Mouse (Mus musculus) leukemia stem cell, adult 10-12 weeks (primary cell): ENCODE measurements around the gene Olfr1389. TPM values are rescaled to one million over a fixed set of nuclear protein-coding genes. Genes with fewer than 3 reads are reported as not detected.

Source experiments
- polyA plus RNA-seq: library from polyadenylated mRNA; stranded (reverse); fragments of >175 nt; gene quantifications from 2 replicates; pipeline ENCODE4 v1.2.3, GENCODE M21; 2012; ENCODE audit warnings: low replicate concordance

Olfr1389 gene
- 0.23 TPM in 1 of 2 replicates, not detected in the other for polyA plus RNA-seq

DNA sequence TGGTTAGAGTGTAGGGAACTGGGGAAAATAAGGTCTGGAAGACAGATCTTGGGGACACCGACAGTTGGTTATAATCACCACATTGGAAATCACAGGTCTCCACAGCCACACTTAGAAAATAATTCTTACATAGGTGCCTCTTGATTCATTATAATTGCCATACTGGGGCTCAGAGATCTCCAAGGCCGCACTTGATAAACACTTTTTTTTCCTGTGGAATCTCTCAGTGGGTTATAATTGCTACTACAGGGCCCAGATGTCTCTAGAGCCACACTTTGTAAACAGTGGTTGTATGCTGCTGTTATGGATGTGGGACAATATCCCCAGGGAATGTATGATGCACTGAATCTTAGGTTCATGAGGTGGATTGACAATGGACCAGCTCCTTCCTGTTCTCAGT lies at the start of gene Olfr1389:
Gene Olfr1389, plus strand, starts transcription at position 301 of the 400 bp plus-strand sequence.

DNA sequence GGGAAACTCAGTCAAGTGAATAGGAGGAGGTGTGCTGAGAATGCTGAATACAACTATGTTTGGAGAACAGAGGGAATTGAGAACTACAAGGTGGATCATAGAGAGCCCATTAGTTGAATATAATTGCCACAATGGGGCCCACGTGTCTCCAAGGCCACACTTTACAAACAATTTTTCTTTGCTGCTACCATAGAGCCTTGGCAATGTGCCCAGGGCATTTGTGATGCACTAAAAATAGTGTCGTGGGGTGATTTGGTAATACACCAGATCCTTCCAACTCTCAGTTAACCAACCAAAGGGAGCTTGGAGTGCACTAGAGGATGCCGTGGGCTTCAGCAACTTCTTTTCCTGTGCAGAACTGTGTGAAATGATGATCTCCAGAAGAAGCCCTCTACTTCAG lies 13.5 kb downstream of the Olfr1389 start, which contains the start of gene Olfr1388:
Gene Olfr1388, plus strand, starts transcription at position 214 of the 400 bp plus-strand sequence.

DNA sequence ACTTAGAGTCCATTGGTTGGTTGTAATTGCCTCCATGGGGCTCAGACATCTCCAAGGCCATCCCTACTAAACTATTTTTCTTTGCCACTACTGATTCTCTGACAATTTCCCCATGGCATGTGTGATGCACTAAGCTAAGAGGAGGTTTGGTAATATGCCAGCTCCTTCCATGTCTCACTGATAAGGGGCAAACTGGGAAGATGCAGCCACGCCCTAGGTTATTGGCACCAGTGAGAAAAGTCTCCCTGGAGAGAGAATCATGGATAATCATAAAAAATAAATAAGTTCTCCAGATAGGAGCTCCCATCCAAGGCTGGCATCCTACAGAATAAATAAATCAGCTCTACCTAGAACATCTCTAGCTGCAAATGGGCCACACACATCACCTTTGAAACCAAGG lies 32.2 kb downstream of the Olfr1389 start, which contains the start of gene Olfr1387:
Gene Olfr1387, plus strand, starts transcription at position 301 of the 400 bp plus-strand sequence.

DNA sequence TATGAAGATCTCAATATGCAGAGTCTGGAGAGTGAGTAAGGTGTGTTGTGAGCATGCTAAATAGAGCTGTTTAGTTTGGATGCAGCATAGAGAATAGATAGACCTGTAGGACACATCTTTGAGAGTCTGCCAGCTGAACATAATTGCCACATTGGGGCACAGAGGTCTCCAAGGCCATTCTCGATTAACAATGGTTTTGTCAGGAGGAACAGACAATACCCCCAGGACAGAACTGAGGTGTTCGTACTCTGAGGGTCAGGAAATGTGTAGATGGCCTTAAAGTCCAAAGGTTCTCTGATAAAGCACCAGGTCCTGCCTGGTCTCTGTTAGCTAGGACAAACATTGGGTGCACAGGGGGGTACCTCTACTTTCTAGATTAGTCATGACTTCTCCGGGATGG lies 41.9 kb downstream of the Olfr1389 start, which contains the start of gene Olfr1386:
Gene Olfr1386, plus strand, starts transcription at position 301 of the 400 bp plus-strand sequence.

Other genes starting within 250 kb of the Olfr1389 start
- gene Btnl9, start 235.9 kb upstream of the Olfr1389 start, polyA plus RNA-seq = not detected in 2 replicates
- gene Zfp62, start 219.8 kb upstream of the Olfr1389 start, polyA plus RNA-seq = 4.6 and 6.1 TPM in 2 replicates
- gene Mgat1, start 178.9 kb upstream of the Olfr1389 start, polyA plus RNA-seq = 127 and 153 TPM in 2 replicates
- gene Olfr1393, start 144.8 kb upstream of the Olfr1389 start, polyA plus RNA-seq = not detected in 2 replicates
- gene Olfr1392, start 137.8 kb upstream of the Olfr1389 start, polyA plus RNA-seq = not detected in 2 replicates
- gene Olfr10, start 118.3 kb upstream of the Olfr1389 start, polyA plus RNA-seq = not detected in 2 replicates
- gene Olfr1391, start 100.3 kb upstream of the Olfr1389 start, polyA plus RNA-seq = not detected in 2 replicates
- not detected in 2 replicates for gene Olfr1390, start 87.9 kb upstream of the Olfr1389 start, polyA plus RNA-seq
- not detected in 2 replicates for gene Olfr1388, start 13.6 kb downstream of the Olfr1389 start, polyA plus RNA-seq
- not detected in 2 replicates for gene Olfr1387, start 32.3 kb downstream of the Olfr1389 start, polyA plus RNA-seq
- gene Olfr1386, start 42.0 kb downstream of the Olfr1389 start, polyA plus RNA-seq = not detected in 2 replicates
- gene Olfr1385, start 66.0 kb downstream of the Olfr1389 start, polyA plus RNA-seq = not detected in 2 replicates
- gene Olfr1384, start 83.7 kb downstream of the Olfr1389 start, polyA plus RNA-seq = not detected in 2 replicates
- not detected in 2 replicates for gene Olfr1383, start 96.6 kb downstream of the Olfr1389 start, polyA plus RNA-seq
- not detected in 2 replicates for gene Olfr1382, start 105.2 kb downstream of the Olfr1389 start, polyA plus RNA-seq
- gene Olfr1381, start 120.4 kb downstream of the Olfr1389 start, polyA plus RNA-seq = not detected in 2 replicates
- gene Olfr1380, start 133.8 kb downstream of the Olfr1389 start, polyA plus RNA-seq = not detected in 2 replicates
- gene Flt4, start 186.2 kb downstream of the Olfr1389 start, polyA plus RNA-seq = 2.6 and 3.4 TPM in 2 replicates
- 1.2 TPM in 1 of 2 replicates, not detected in the other for gene Scgb3a1, start 240.5 kb downstream of the Olfr1389 start, polyA plus RNA-seq